ENCODE assay signal across 7 mouse cellular contexts in the genomic region with DNA sequence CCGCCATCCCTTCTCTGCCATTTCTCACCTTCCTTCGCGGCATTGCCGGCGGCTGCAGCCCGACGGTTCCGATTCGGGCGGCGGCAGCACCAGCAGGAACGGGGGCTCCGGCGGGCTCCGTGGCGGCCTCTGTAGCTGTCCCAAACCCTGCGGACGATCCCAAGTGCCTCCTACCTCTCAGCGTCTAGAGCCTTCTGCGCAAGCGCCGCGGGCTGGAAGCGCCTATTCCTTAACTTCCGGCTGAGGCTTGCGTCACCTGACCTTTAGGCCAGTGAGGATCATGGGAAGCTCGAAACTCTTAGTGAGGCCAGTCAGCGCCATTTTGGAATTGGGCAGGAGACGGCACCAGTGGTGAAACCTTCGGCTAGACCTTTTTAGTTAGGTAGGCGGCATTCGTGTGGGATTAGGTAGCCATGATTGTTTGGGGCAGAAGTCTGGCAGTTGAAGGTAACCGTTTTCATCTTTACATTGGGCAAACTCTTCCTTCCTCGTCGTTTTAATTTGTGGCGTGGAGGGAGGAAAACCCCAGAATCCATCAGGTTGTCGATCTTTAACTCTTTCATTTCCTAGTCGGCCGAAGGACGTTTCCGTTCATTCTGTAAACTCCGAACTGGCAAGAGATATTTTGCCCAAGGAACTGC. TPM values are rescaled to one million over a fixed set of nuclear protein-coding genes. Genes with fewer than 3 reads are reported as not detected.
DNase-seq lines count a peak whose midpoint lies in the region; ATAC-seq and TF ChIP-seq lines count a peak whose summit lies in the region.

TSS of gene Kat7 (minus strand) at position 240 of the 641 bp plus-strand sequence.

- H3K4me2 ChIP-seq in intestine, postnatal 0 days (replicated peaks; ENCODE audit: low read depth), result peak within 1 kb of the TSS; percentile 78
- H3K4me2 ChIP-seq in midbrain, embryonic 12.5 days (replicated peaks), result peak within 1 kb of the TSS; percentile 75

- peaks cover 17% of the 10 kb centered on the region for H3K36me3 ChIP-seq in embryonic facial prominence, embryonic 10.5 days (replicated peaks)
- peaks cover 8% of the 10 kb centered on the region; the same call in 1 of the 2 replicates for H3K36me3 ChIP-seq in intestine, postnatal 0 days (ENCODE audit: control insufficient read depth, insufficient read depth)
- peaks cover 10% of the 10 kb centered on the region for H3K36me3 ChIP-seq in midbrain, embryonic 12.5 days
- peaks cover 9% of the 10 kb centered on the region for H3K36me3 ChIP-seq in small intestine, adult 2 months (ENCODE audit: control insufficient read depth, insufficient read depth, low read length)

- H3K4me3 ChIP-seq in embryonic facial prominence, embryonic 10.5 days, result peak within 1 kb of the TSS; percentile 93
- H3K4me3 ChIP-seq in intestine, postnatal 0 days (ENCODE audit: low read depth, low read length), result peak within 1 kb of the TSS; percentile 96
- peak within 1 kb of the TSS; percentile 90 for H3K4me3 ChIP-seq in midbrain, embryonic 12.5 days
- H3K4me3 ChIP-seq in small intestine, adult 2 months (ENCODE audit: low read depth, low read length), result peak within 1 kb of the TSS; percentile 87

- no peak for TF ChIP-seq CTCF in intestine, postnatal 0 days (IDR thresholded peaks at IDR 0.05; ENCODE audit: low read depth)
- no peak for TF ChIP-seq CTCF in small intestine, adult 2 months (IDR thresholded peaks at IDR 0.05; ENCODE audit: extremely low read depth, insufficient read length, insufficient replicate concordance, low read depth, low read length)

- TF ChIP-seq POLR2A in small intestine, adult 2 months (IDR thresholded peaks at IDR 0.05; ENCODE audit: low read depth, low read length), result peak; percentile 38

- peak; percentile 96 for DNase-seq in adrenal gland, postnatal 10 days
- peak; percentile 97 for DNase-seq in embryonic facial prominence, embryonic 10.5 days (ENCODE audit: low spot score)
- DNase-seq in gonadal fat pad, adult 2 months (ENCODE audit: low read depth), result peak; percentile 97
- peak; percentile 97 for DNase-seq in left cerebral cortex, postnatal 4 days

- under 1% methylated on average over 42 of the region's 42 CpGs for WGBS in embryonic facial prominence, embryonic 10.5 days
- WGBS in intestine, postnatal 0 days, result under 1% methylated on average over 42 of the region's 42 CpGs
- under 1% methylated on average over 42 of the region's 42 CpGs for WGBS in midbrain, embryonic 12.5 days
- under 1% methylated on average over 42 of the region's 42 CpGs for WGBS in small intestine, adult 2 months

- H3K4me1 ChIP-seq in embryonic facial prominence, embryonic 10.5 days, result peaks cover 21% of the 10 kb centered on the region
- H3K4me1 ChIP-seq in intestine, postnatal 0 days (replicated peaks; ENCODE audit: control insufficient read depth, insufficient read depth, low read length), result peaks cover 5% of the 10 kb centered on the region; the same call in 1 of the 2 replicates
- H3K4me1 ChIP-seq in midbrain, embryonic 12.5 days, result peaks cover 29% of the 10 kb centered on the region
- peaks cover 5% of the 10 kb centered on the region; the same call in 1 of the 2 replicates for H3K4me1 ChIP-seq in small intestine, adult 2 months (ENCODE audit: control insufficient read depth, insufficient read depth, insufficient read length, low read length)

- H3K27ac ChIP-seq in embryonic facial prominence, embryonic 10.5 days (replicated peaks), result peak within 1 kb of the TSS; percentile 99
- H3K27ac ChIP-seq in intestine, postnatal 0 days (ENCODE audit: low read depth, low read length), result peak within 1 kb of the TSS; percentile 99
- H3K27ac ChIP-seq in midbrain, embryonic 12.5 days (replicated peaks), result peak within 1 kb of the TSS; percentile 93
- H3K27ac ChIP-seq in small intestine, adult 2 months (ENCODE audit: insufficient read depth, low read depth, low read length), result peak within 1 kb of the TSS; percentile 99

- peak; percentile 86 for ATAC-seq in intestine, postnatal 0 days
- ATAC-seq in midbrain, embryonic 12.5 days (ENCODE audit: low FRiP score, low read depth), result peak; percentile 92

- H3K27me3 ChIP-seq in embryonic facial prominence, embryonic 10.5 days (replicated peaks; ENCODE audit: low read depth, poor library complexity, severe bottlenecking), result no peaks in the 10 kb centered on the region
- H3K27me3 ChIP-seq in intestine, postnatal 0 days (replicated peaks; ENCODE audit: control insufficient read depth, insufficient read depth, low read length), result no peaks in the 10 kb centered on the region
- H3K27me3 ChIP-seq in midbrain, embryonic 12.5 days, result no peaks in the 10 kb centered on the region
- H3K27me3 ChIP-seq in small intestine, adult 2 months (ENCODE audit: control insufficient read depth, insufficient read depth, low read length), result no peaks in the 10 kb centered on the region

- intact Hi-C loops in left cerebral cortex, postnatal 4 days (cut with DNase I), result no loop called here

- H3K9ac ChIP-seq in intestine, postnatal 0 days (ENCODE audit: low read depth, low read length), result peak within 1 kb of the TSS; percentile 97
- H3K9ac ChIP-seq in midbrain, embryonic 12.5 days (replicated peaks), result peak within 1 kb of the TSS; percentile 93

- no peaks in the 10 kb centered on the region for H3K9me3 ChIP-seq in embryonic facial prominence, embryonic 10.5 days
- no peaks in the 10 kb centered on the region for H3K9me3 ChIP-seq in intestine, postnatal 0 days (ENCODE audit: control insufficient read depth)
- H3K9me3 ChIP-seq in midbrain, embryonic 12.5 days, result no peaks in the 10 kb centered on the region

RNA-seq across cellular contexts. Expression of gene Kat7, which starts in this region (rescaled TPM):
- 10 to 100 TPM; 52.0 to 63.0 TPM for total RNA-seq in adrenal gland, postnatal 10 days (2021)
- 84.2 and 96.8 TPM in 2 replicates for polyA plus RNA-seq in embryonic facial prominence, embryonic 10.5 days (2016; fragmentation: Nextera tagmentation; extraction: Ambion mirVana)
- 33.8 and 37.7 TPM in 2 replicates for polyA plus RNA-seq in gonadal fat pad, adult 2 months (2012; rRNA removed)
- polyA plus RNA-seq in intestine, postnatal 0 days (2015; fragmentation: Nextera tagmentation; extraction: Ambion mirVana), result 29.7 and 30.2 TPM in 2 replicates
- total RNA-seq in left cerebral cortex, postnatal 4 days (2021), result 10 to 100 TPM; 70.2 to 72.0 TPM
- polyA plus RNA-seq in midbrain, embryonic 12.5 days (2016; fragmentation: Nextera tagmentation; extraction: Ambion mirVana), result 81.8 and 85.3 TPM in 2 replicates
- polyA plus RNA-seq in small intestine, adult 2 months (2012; rRNA removed), result 9.6 and 19.4 TPM in 2 replicates

Comparison
In these comparisons a context has a peak if more than half of its experiments do, and no peak if none do; other contexts are left out.
1. Peak in every context shown above with its lines: DNase-seq, ATAC-seq, H3K4me3 ChIP-seq and H3K27ac ChIP-seq.